Mouse (Mus musculus) neural tube, embryonic 12.5 days (tissue): ENCODE data around the gene Rapgef5. TPM values are rescaled to one million over a fixed set of nuclear protein-coding genes. Genes with fewer than 3 reads are reported as not detected.

Source experiments
- ATAC-seq: fragments of 200-750 bp; cut with Nextera tagmentation; 2 replicates; pipeline ENCODE4 v1.8.0; 2017; ENCODE audit warnings: low read depth, mild to moderate bottlenecking, moderate TSS enrichment, moderate library complexity; ENCODE audit not compliant: low FRiP score
- H3K27ac ChIP-seq: fragments of 300-500 bp; sonication (generic); 2 replicates; pipeline ENCODE4 v1.5.1; 2016
- H3K27me3 ChIP-seq: fragments of 300-500 bp; sonication (generic); replicated peaks from 2 replicates; pipeline ENCODE4 v1.6.1; 2016; ENCODE audit warnings: mild to moderate bottlenecking
- H3K36me3 ChIP-seq: fragments of 300-500 bp; sonication (generic); 2 replicates; pipeline ENCODE4 v1.6.1; 2016; ENCODE audit warnings: mild to moderate bottlenecking
- H3K4me1 ChIP-seq: fragments of 300-500 bp; sonication (generic); 2 replicates; pipeline ENCODE4 v1.6.1; 2016
- H3K4me2 ChIP-seq: fragments of 300-500 bp; sonication (generic); replicated peaks from 2 replicates; pipeline ENCODE4 v1.6.1; 2016; ENCODE audit warnings: mild to moderate bottlenecking
- H3K4me3 ChIP-seq: fragments of 300-500 bp; sonication (generic); 2 replicates; pipeline ENCODE4 v1.5.1; 2016
- H3K9ac ChIP-seq: fragments of 300-500 bp; sonication (generic); 2 replicates; pipeline ENCODE4 v1.6.1; 2016; ENCODE audit warnings: mild to moderate bottlenecking
- H3K9me3 ChIP-seq: fragments of 300-500 bp; sonication (generic); 2 replicates; pipeline ENCODE4 v1.6.1; 2016; ENCODE audit warnings: mild to moderate bottlenecking
- WGBS: fragments of 180-500 bp; shearing (Covaris S2); methylation state at CpG from one replicate; pipeline ENCODE4 v1.1.7; 2016; 5-methylcytosine and 5-hydroxymethylcytosine counted together
- polyA plus RNA-seq: library from polyadenylated mRNA; unstranded; fragments of >200 nt; fragmentation: Nextera tagmentation; extraction: Ambion mirVana; gene quantifications from 2 replicates; pipeline ENCODE4 v1.2.1, GENCODE M21; 2016

Gene Rapgef5
- polyA plus RNA-seq, 1 experiment from 2014 or later: 35.8 TPM

GRCm38 (mm10) chr12:117661871-117662270, 145.6 kb downstream of the Rapgef5 start:
- Histone ChIP-seq H3K9me3 (no peaks in the 10 kb centered on the region), H3K9ac (no peak overlapping the region), H3K36me3 (no peaks in the 10 kb centered on the region), H3K4me3 (no peak overlapping the region), H3K27ac (no peak overlapping the region), H3K4me2 (no peak overlapping the region), H3K4me1 (no peaks in the 10 kb centered on the region), H3K27me3 (no peaks in the 10 kb centered on the region)
- ATAC-seq: no peak
- WGBS: 84% methylated on average over 6 of the region's 6 CpGs

- 67% methylated on average over 5 of the region's 5 CpGs for WGBS
- no peaks in the 10 kb centered on the region for H3K27me3 ChIP-seq
- no peaks in the 10 kb centered on the region for H3K36me3 ChIP-seq
- no peaks in the 10 kb centered on the region for H3K4me1 ChIP-seq
- no peaks in the 10 kb centered on the region for H3K9me3 ChIP-seq
- no peak overlapping the region for H3K4me2 ChIP-seq
- H3K4me3 ChIP-seq: no peak overlapping the region
- no peak overlapping the region for H3K9ac ChIP-seq
- no peak for ATAC-seq
- no peak overlapping the region for H3K27ac ChIP-seq
Measured at GRCm38 (mm10) chr12:117663637-117664036, 147.4 kb downstream of the Rapgef5 start.

GRCm38 (mm10) chr12:117664644-117665043, 148.4 kb downstream of the Rapgef5 start:
- Histone ChIP-seq H3K36me3 (no peaks in the 10 kb centered on the region), H3K4me2 (no peak overlapping the region), H3K27me3 (no peaks in the 10 kb centered on the region), H3K4me3 (no peak overlapping the region), H3K27ac (no peak overlapping the region), H3K4me1 (no peaks in the 10 kb centered on the region), H3K9ac (no peak overlapping the region), H3K9me3 (no peaks in the 10 kb centered on the region)
- 67% methylated on average over 5 of the region's 5 CpGs for WGBS
- ATAC-seq: no peak

- Histone ChIP-seq H3K9me3 (no peaks in the 10 kb centered on the region), H3K36me3 (no peaks in the 10 kb centered on the region), H3K27me3 (no peaks in the 10 kb centered on the region), H3K4me2 (no peak overlapping the region), H3K27ac (no peak overlapping the region), H3K9ac (no peak overlapping the region), H3K4me1 (no peaks in the 10 kb centered on the region), H3K4me3 (no peak overlapping the region)
- 93% methylated on average over 3 of the region's 3 CpGs for WGBS
- ATAC-seq: no peak
Measured at GRCm38 (mm10) chr12:117666391-117666790, 150.1 kb downstream of the Rapgef5 start.

GRCm38 (mm10) chr12:117669610-117670400, 153.5 kb downstream of the Rapgef5 start:
- WGBS: 81% methylated on average over 10 of the region's 10 CpGs
- H3K27me3 ChIP-seq: no peaks in the 10 kb centered on the region
- no peaks in the 10 kb centered on the region for H3K9me3 ChIP-seq
- no peaks in the 10 kb centered on the region for H3K4me1 ChIP-seq
- H3K27ac ChIP-seq: no peak overlapping the region
- H3K9ac ChIP-seq: no peak overlapping the region
- no peak overlapping the region for H3K4me3 ChIP-seq
- H3K36me3 ChIP-seq: no peaks in the 10 kb centered on the region
- no peak for ATAC-seq
- H3K4me2 ChIP-seq: no peak overlapping the region

- Histone ChIP-seq H3K9ac (no peak overlapping the region), H3K4me2 (no peak overlapping the region), H3K27me3 (no peaks in the 10 kb centered on the region), H3K27ac (no peak overlapping the region), H3K9me3 (no peaks in the 10 kb centered on the region), H3K36me3 (no peaks in the 10 kb centered on the region), H3K4me3 (no peak overlapping the region), H3K4me1 (no peaks in the 10 kb centered on the region)
- no peak for ATAC-seq
- WGBS: 94% methylated on average over 2 of the region's 2 CpGs
Measured at GRCm38 (mm10) chr12:117673188-117673587, 156.9 kb downstream of the Rapgef5 start.

GRCm38 (mm10) chr12:117674511-117674910, 158.2 kb downstream of the Rapgef5 start:
- Histone ChIP-seq H3K36me3 (no peaks in the 10 kb centered on the region), H3K9me3 (no peaks in the 10 kb centered on the region), H3K27me3 (no peaks in the 10 kb centered on the region), H3K9ac (no peak overlapping the region), H3K4me2 (no peak overlapping the region), H3K4me1 (no peaks in the 10 kb centered on the region), H3K4me3 (no peak overlapping the region), H3K27ac (no peak overlapping the region)
- no peak for ATAC-seq
- 97% methylated on average over 2 of the region's 2 CpGs for WGBS

GRCm38 (mm10) chr12:117676265-117676664, 160.0 kb downstream of the Rapgef5 start:
- no peak overlapping the region for H3K4me2 ChIP-seq
- 90% methylated on average over 4 of the region's 4 CpGs for WGBS
- no peak overlapping the region for H3K9ac ChIP-seq
- H3K4me3 ChIP-seq: no peak overlapping the region
- H3K27ac ChIP-seq: no peak overlapping the region
- no peak for ATAC-seq
- H3K9me3 ChIP-seq: no peaks in the 10 kb centered on the region
- H3K36me3 ChIP-seq: no peaks in the 10 kb centered on the region
- no peaks in the 10 kb centered on the region for H3K4me1 ChIP-seq
- no peaks in the 10 kb centered on the region for H3K27me3 ChIP-seq

GRCm38 (mm10) chr12:117678916-117679315, 162.6 kb downstream of the Rapgef5 start:
- Histone ChIP-seq H3K4me2 (no peak overlapping the region), H3K9me3 (no peaks in the 10 kb centered on the region), H3K27me3 (no peaks in the 10 kb centered on the region), H3K4me3 (no peak overlapping the region), H3K9ac (no peak overlapping the region), H3K36me3 (no peaks in the 10 kb centered on the region), H3K27ac (no peak overlapping the region), H3K4me1 (peaks cover 3% of the 10 kb centered on the region; the same call in 1 of the 2 replicates)
- 86% methylated on average over 3 of the region's 3 CpGs for WGBS
- ATAC-seq: no peak

- 81% methylated on average over 4 of the region's 4 CpGs for WGBS
- Histone ChIP-seq H3K27ac (no peak overlapping the region), H3K4me3 (no peak overlapping the region), H3K4me2 (no peak overlapping the region), H3K27me3 (no peaks in the 10 kb centered on the region), H3K9me3 (no peaks in the 10 kb centered on the region), H3K9ac (no peak overlapping the region), H3K36me3 (no peaks in the 10 kb centered on the region), H3K4me1 (peaks cover 12% of the 10 kb centered on the region)
- ATAC-seq: no peak
Measured at GRCm38 (mm10) chr12:117679795-117680194, 163.5 kb downstream of the Rapgef5 start.

GRCm38 (mm10) chr12:117681273-117681672, 165.0 kb downstream of the Rapgef5 start:
- Histone ChIP-seq H3K27ac (no peak overlapping the region), H3K36me3 (no peaks in the 10 kb centered on the region), H3K4me3 (no peak overlapping the region), H3K4me1 (peaks cover 19% of the 10 kb centered on the region), H3K27me3 (no peaks in the 10 kb centered on the region), H3K9ac (no peak overlapping the region), H3K9me3 (no peaks in the 10 kb centered on the region), H3K4me2 (no peak overlapping the region)
- ATAC-seq: no peak
- 80% methylated on average over 4 of the region's 4 CpGs for WGBS

GRCm38 (mm10) chr12:117683377-117683776, 167.1 kb downstream of the Rapgef5 start:
- 62% methylated on average over 2 of the region's 2 CpGs for whole genome bisulfite sequencing
- no peaks in the 10 kb centered on the region for H3K27me3 ChIP-seq
- H3K9ac ChIP-seq: no peak overlapping the region
- H3K4me1 ChIP-seq: peaks cover 28% of the 10 kb centered on the region
- H3K4me2 ChIP-seq: no peak overlapping the region
- H3K27ac ChIP-seq: no peak overlapping the region
- H3K36me3 ChIP-seq: no peaks in the 10 kb centered on the region
- no peak for ATAC-seq
- no peaks in the 10 kb centered on the region for H3K9me3 ChIP-seq
- H3K4me3 ChIP-seq: no peak overlapping the region

GRCm38 (mm10) chr12:117683984-117684383, 167.7 kb downstream of the Rapgef5 start:
- Histone ChIP-seq H3K9ac (no peak overlapping the region), H3K27me3 (no peaks in the 10 kb centered on the region), H3K4me3 (no peak overlapping the region), H3K4me2 (no peak overlapping the region), H3K4me1 (peaks cover 29% of the 10 kb centered on the region), H3K9me3 (no peaks in the 10 kb centered on the region), H3K27ac (no peak overlapping the region), H3K36me3 (no peaks in the 10 kb centered on the region)
- no peak for ATAC-seq
- WGBS: 9% methylated on average over 3 of the region's 3 CpGs
